Mouse (Mus musculus): ENCODE measurements at regions not wholly inside any gene's neighbourhood (a gene's known extent, or its start where the extent isn't known, plus 50 kb on each side); places are given as distances from the start of the nearest gene placed in this dataset.

DNA sequence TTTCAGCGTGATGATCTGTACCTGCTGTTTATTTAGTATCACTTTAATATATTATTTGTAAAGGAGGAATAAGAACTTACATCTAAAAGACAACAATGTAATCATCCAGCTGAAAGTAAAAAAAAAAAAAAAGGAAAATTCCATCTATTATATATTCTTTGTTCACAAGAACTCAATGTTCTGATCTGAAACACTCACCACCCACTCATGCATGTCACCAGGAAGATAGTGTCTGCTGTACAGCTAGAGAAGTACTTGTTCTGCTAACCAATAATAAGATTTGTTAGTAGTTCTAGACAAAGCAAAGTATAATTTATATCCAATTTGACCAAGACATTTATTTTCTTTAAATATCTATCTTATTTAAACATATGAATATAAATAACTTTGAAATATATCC, 189.3 kb upstream of the Slitrk5 start:
- DNase-seq (ENCODE audit: extremely low spot score in 1 of 2, low spot score in 2 of 2) = no peak
- intact Hi-C loops (cut with DNase I) = loop anchor here (10.0 kb wide), 1 partner anchor 189 kb away; the partner anchor contains the start of gene Slitrk5
- H3K4me3 ChIP-seq = no peak overlapping the region
- H3K27ac ChIP-seq = peak overlapping the region; percentile 54
- no peak for TF ChIP-seq CTCF (IDR thresholded peaks at IDR 0.05)

DNA sequence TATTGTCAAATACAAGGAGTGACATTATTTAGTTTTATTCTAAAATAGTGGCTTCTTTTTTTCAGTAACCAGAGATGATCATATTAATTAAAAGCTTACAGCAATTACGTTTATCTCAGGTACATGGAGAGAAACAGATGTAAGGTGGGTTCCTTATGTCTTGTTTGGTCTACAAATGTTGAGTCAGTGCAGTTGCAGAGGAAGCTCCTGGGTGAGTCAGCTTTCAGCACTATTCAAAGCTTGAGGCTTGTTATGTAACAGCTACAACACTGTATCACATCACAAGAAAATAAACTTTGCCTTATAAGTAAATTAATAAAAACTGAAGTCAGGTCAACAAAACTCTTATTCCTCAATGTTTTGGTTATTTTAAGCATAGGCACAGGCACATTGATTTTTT, 188.0 kb upstream of the Slitrk5 start:
- intact Hi-C loops (cut with DNase I) = loop anchor here (10.0 kb wide), 1 partner anchor 188 kb away; the partner anchor contains the start of gene Slitrk5
- no peak for DNase-seq (ENCODE audit: extremely low spot score in 1 of 2, low spot score in 2 of 2)
- TF ChIP-seq CTCF (IDR thresholded peaks at IDR 0.05) = no peak
- Histone ChIP-seq H3K4me3 (no peak overlapping the region), H3K27ac (peak overlapping the region; percentile 54)
